Mouse (Mus musculus): ENCODE results near the gene Utrn. TPM values are rescaled to one million over a fixed set of nuclear protein-coding genes. Genes with fewer than 3 reads are reported as not detected.

The Utrn gene
- polyA plus RNA-seq, 1 experiment = 5.7 TPM

GRCm38 (mm10) chr10:12863581-12863980 lies 5.6 kb downstream of the Utrn start:
- no peak overlapping the region for H3K4me3 ChIP-seq (ENCODE audit: control insufficient read depth, low read depth, low read length)
- no peaks in the 10 kb centered on the region for H3K27me3 ChIP-seq (ENCODE audit: control insufficient read depth, insufficient read depth, low read length)
- no peak overlapping the region for H3K27ac ChIP-seq (ENCODE audit: control insufficient read depth, insufficient read depth, low read depth, low read length)
- TF ChIP-seq POLR2A (IDR thresholded peaks at IDR 0.05; ENCODE audit: control insufficient read depth, low read depth, low read length) = no peak
- TF ChIP-seq CTCF (IDR thresholded peaks at IDR 0.05; ENCODE audit: control insufficient read depth, insufficient read depth, insufficient replicate concordance, low read depth, low read length) = no peak
- no peaks in the 10 kb centered on the region for H3K36me3 ChIP-seq (ENCODE audit: control insufficient read depth, insufficient read depth, low read length)
- H3K4me1 ChIP-seq (ENCODE audit: control insufficient read depth, insufficient read depth, low read length) = peaks cover 8% of the 10 kb centered on the region

GRCm38 (mm10) chr10:12862047-12862446 lies 7.1 kb downstream of the Utrn start:
- Histone ChIP-seq H3K4me3 (ENCODE audit: control insufficient read depth, low read depth, low read length) (no peak overlapping the region), H3K4me1 (ENCODE audit: control insufficient read depth, insufficient read depth, low read length) (0 out of 2 replicates have a peak, but pooled peaks cover 2% of the 10 kb centered on the region), H3K27me3 (ENCODE audit: control insufficient read depth, insufficient read depth, low read length) (no peaks in the 10 kb centered on the region), H3K27ac (ENCODE audit: control insufficient read depth, insufficient read depth, low read depth, low read length) (no peak overlapping the region), H3K36me3 (ENCODE audit: control insufficient read depth, insufficient read depth, low read length) (no peaks in the 10 kb centered on the region)
- TF ChIP-seq CTCF (IDR thresholded peaks at IDR 0.05; ENCODE audit: control insufficient read depth, insufficient read depth, insufficient replicate concordance, low read depth, low read length) (no peak), POLR2A (IDR thresholded peaks at IDR 0.05; ENCODE audit: control insufficient read depth, low read depth, low read length) (no peak)

GRCm38 (mm10) chr10:12861381-12861780 lies 7.8 kb downstream of the Utrn start:
- no peaks in the 10 kb centered on the region for H3K36me3 ChIP-seq (ENCODE audit: control insufficient read depth, insufficient read depth, low read length)
- no peaks in the 10 kb centered on the region for H3K27me3 ChIP-seq (ENCODE audit: control insufficient read depth, insufficient read depth, low read length)
- no peak overlapping the region for H3K27ac ChIP-seq (ENCODE audit: control insufficient read depth, insufficient read depth, low read depth, low read length)
- H3K4me1 ChIP-seq (ENCODE audit: control insufficient read depth, insufficient read depth, low read length) = no peaks in the 10 kb centered on the region
- TF ChIP-seq POLR2A (IDR thresholded peaks at IDR 0.05; ENCODE audit: control insufficient read depth, low read depth, low read length) (no peak), CTCF (IDR thresholded peaks at IDR 0.05; ENCODE audit: control insufficient read depth, insufficient read depth, insufficient replicate concordance, low read depth, low read length) (no peak)
- H3K4me3 ChIP-seq (ENCODE audit: control insufficient read depth, low read depth, low read length) = no peak overlapping the region

- H3K4me3 ChIP-seq (ENCODE audit: control insufficient read depth, low read depth, low read length) = no peak overlapping the region
- no peak overlapping the region for H3K27ac ChIP-seq (ENCODE audit: control insufficient read depth, insufficient read depth, low read depth, low read length)
- no peaks in the 10 kb centered on the region for H3K36me3 ChIP-seq (ENCODE audit: control insufficient read depth, insufficient read depth, low read length)
- no peaks in the 10 kb centered on the region for H3K27me3 ChIP-seq (ENCODE audit: control insufficient read depth, insufficient read depth, low read length)
- H3K4me1 ChIP-seq (ENCODE audit: control insufficient read depth, insufficient read depth, low read length) = no peaks in the 10 kb centered on the region
- TF ChIP-seq POLR2A (IDR thresholded peaks at IDR 0.05; ENCODE audit: control insufficient read depth, low read depth, low read length) = no peak
These were observed 8.4 kb downstream of the Utrn start for GRCm38 (mm10) chr10:12860765-12861164.

GRCm38 (mm10) chr10:12860331-12860730 lies 8.8 kb downstream of the Utrn start:
- Histone ChIP-seq H3K36me3 (ENCODE audit: control insufficient read depth, insufficient read depth, low read length) (no peaks in the 10 kb centered on the region), H3K27me3 (ENCODE audit: control insufficient read depth, insufficient read depth, low read length) (no peaks in the 10 kb centered on the region), H3K4me1 (ENCODE audit: control insufficient read depth, insufficient read depth, low read length) (no peaks in the 10 kb centered on the region), H3K4me3 (ENCODE audit: control insufficient read depth, low read depth, low read length) (no peak overlapping the region), H3K27ac (ENCODE audit: control insufficient read depth, insufficient read depth, low read depth, low read length) (no peak overlapping the region)
- TF ChIP-seq CTCF (IDR thresholded peaks at IDR 0.05; ENCODE audit: control insufficient read depth, insufficient read depth, insufficient replicate concordance, low read depth, low read length) (no peak), POLR2A (IDR thresholded peaks at IDR 0.05; ENCODE audit: control insufficient read depth, low read depth, low read length) (no peak)

- no peak overlapping the region for H3K27ac ChIP-seq (ENCODE audit: control insufficient read depth, insufficient read depth, low read depth, low read length)
- no peaks in the 10 kb centered on the region for H3K4me1 ChIP-seq (ENCODE audit: control insufficient read depth, insufficient read depth, low read length)
- no peak for TF ChIP-seq POLR2A (IDR thresholded peaks at IDR 0.05; ENCODE audit: control insufficient read depth, low read depth, low read length)
- no peak for TF ChIP-seq CTCF (IDR thresholded peaks at IDR 0.05; ENCODE audit: control insufficient read depth, insufficient read depth, insufficient replicate concordance, low read depth, low read length)
- H3K36me3 ChIP-seq (ENCODE audit: control insufficient read depth, insufficient read depth, low read length) = no peaks in the 10 kb centered on the region
- H3K4me3 ChIP-seq (ENCODE audit: control insufficient read depth, low read depth, low read length) = no peak overlapping the region
- no peaks in the 10 kb centered on the region for H3K27me3 ChIP-seq (ENCODE audit: control insufficient read depth, insufficient read depth, low read length)
These were observed 11.1 kb downstream of the Utrn start for GRCm38 (mm10) chr10:12858017-12858416.

GRCm38 (mm10) chr10:12854298-12854697 lies 14.9 kb downstream of the Utrn start:
- Histone ChIP-seq H3K27ac (ENCODE audit: control insufficient read depth, insufficient read depth, low read depth, low read length) (no peak overlapping the region), H3K4me1 (ENCODE audit: control insufficient read depth, insufficient read depth, low read length) (no peaks in the 10 kb centered on the region), H3K36me3 (ENCODE audit: control insufficient read depth, insufficient read depth, low read length) (no peaks in the 10 kb centered on the region), H3K4me3 (ENCODE audit: control insufficient read depth, low read depth, low read length) (no peak overlapping the region), H3K27me3 (ENCODE audit: control insufficient read depth, insufficient read depth, low read length) (no peaks in the 10 kb centered on the region)
- TF ChIP-seq CTCF (IDR thresholded peaks at IDR 0.05; ENCODE audit: control insufficient read depth, insufficient read depth, insufficient replicate concordance, low read depth, low read length) = no peak
- no peak for TF ChIP-seq POLR2A (IDR thresholded peaks at IDR 0.05; ENCODE audit: control insufficient read depth, low read depth, low read length)

- Histone ChIP-seq H3K27me3 (ENCODE audit: control insufficient read depth, insufficient read depth, low read length) (no peaks in the 10 kb centered on the region), H3K4me3 (ENCODE audit: control insufficient read depth, low read depth, low read length) (no peak overlapping the region), H3K27ac (ENCODE audit: control insufficient read depth, insufficient read depth, low read depth, low read length) (no peak overlapping the region), H3K36me3 (ENCODE audit: control insufficient read depth, insufficient read depth, low read length) (no peaks in the 10 kb centered on the region), H3K4me1 (ENCODE audit: control insufficient read depth, insufficient read depth, low read length) (no peaks in the 10 kb centered on the region)
- TF ChIP-seq POLR2A (IDR thresholded peaks at IDR 0.05; ENCODE audit: control insufficient read depth, low read depth, low read length) = no peak
- TF ChIP-seq CTCF (IDR thresholded peaks at IDR 0.05; ENCODE audit: control insufficient read depth, insufficient read depth, insufficient replicate concordance, low read depth, low read length) = no peak
These were observed 15.4 kb downstream of the Utrn start for GRCm38 (mm10) chr10:12853776-12854175.

All from testis, adult 2 months (tissue).